Mouse (Mus musculus) heart, adult 18-20 months (tissue): ENCODE data around the gene Tas2r104. TPM values are rescaled to one million over a fixed set of nuclear protein-coding genes. Genes with fewer than 3 reads are reported as not detected.

Source experiments
- DNase-seq, 2 experiments: peaks; one replicate each; pipeline ENCODE4 v3.0.0; 2021 to 2022; ENCODE audit warnings: mixed read lengths in 1 of 2
- long read RNA-seq, 2 experiments: library from polyadenylated mRNA; stranded (forward); transcript quantifications; one replicate each; pipeline ENCODE4 v2.0.0; 2021
- total RNA-seq, 2 experiments: library from RNA; stranded (reverse); gene quantifications; 2 replicates each; pipeline ENCODE4 v1.2.3; 2021

The Tas2r104 gene
- not detected for total RNA-seq
- long read RNA-seq, experiment 1: 0 reads
- long read RNA-seq, experiment 2: 0 reads

GRCm38 (mm10) chr6:131685644-131686043 is at the start of gene Tas2r104:
Gene Tas2r104 (minus strand): TSS chr6:131685744.
- DNase-seq: no peak

- DNase-seq: no peak
These were observed 27.3 kb upstream of the Tas2r104 start for GRCm38 (mm10) chr6:131712803-131713202.

GRCm38 (mm10) chr6:131689963-131690362 is 4.4 kb upstream of the Tas2r104 start, which contains the start of gene Tas2r114:
Gene Tas2r114 (minus strand): TSS chr6:131690063.
- DNase-seq: no peak

- DNase-seq: no peak
These were observed 1.9 kb upstream of the Tas2r104 start, which contains the start of gene Tas2r105 for GRCm38 (mm10) chr6:131687395-131687794. Gene Tas2r105 (minus strand): TSS chr6:131687495.

- DNase-seq: no peak
These were observed 6.8 kb downstream of the Tas2r104 start, which contains the start of gene Tas2r106 for GRCm38 (mm10) chr6:131678786-131679185. Gene Tas2r106 (minus strand): TSS chr6:131678886.

GRCm38 (mm10) chr6:131660049-131660448 is 25.5 kb downstream of the Tas2r104 start, which contains the start of gene Tas2r107:
Gene Tas2r107 (minus strand): TSS chr6:131660149.
- no peak for DNase-seq

Other genes with a start within 250 kb of the Tas2r104 start
- gene 5430401F13Rik, start 199.3 kb downstream of the Tas2r104 start, total RNA-seq: not detected
- gene Gm6619, start 199.3 kb downstream of the Tas2r104 start, total RNA-seq: not detected
- gene Tas2r130, start 54.8 kb downstream of the Tas2r104 start, total RNA-seq: not detected
- not detected for gene Tas2r107, start 25.6 kb downstream of the Tas2r104 start, total RNA-seq
- not detected for gene Tas2r106, start 6.9 kb downstream of the Tas2r104 start, total RNA-seq
- not detected for gene Tas2r105, start 1.8 kb upstream of the Tas2r104 start, total RNA-seq
- not detected for gene Tas2r114, start 4.3 kb upstream of the Tas2r104 start, total RNA-seq